Mouse (Mus musculus) testis, adult 2 months (tissue): ENCODE data around the gene Scn5a. TPM values are rescaled to one million over a fixed set of nuclear protein-coding genes. Genes with fewer than 3 reads are reported as not detected.

Experiments used
- H3K27ac ChIP-seq: fragments of 200-500 bp; 2 replicates; pipeline ENCODE4 v1.5.1; 2012; ENCODE audit warnings: low read depth, low read length; ENCODE audit not compliant: control insufficient read depth, insufficient read depth
- H3K27me3 ChIP-seq: fragments of 200-500 bp; 2 replicates; pipeline ENCODE4 v1.6.1; 2012; ENCODE audit warnings: mild to moderate bottlenecking, low read length, moderate library complexity; ENCODE audit not compliant: control insufficient read depth, insufficient read depth
- H3K36me3 ChIP-seq: fragments of 200-500 bp; 2 replicates; pipeline ENCODE4 v1.6.1; 2012; ENCODE audit warnings: mild to moderate bottlenecking, low read length; ENCODE audit not compliant: control insufficient read depth, insufficient read depth
- H3K4me1 ChIP-seq: fragments of 200-500 bp; 2 replicates; pipeline ENCODE4 v1.6.1; 2012; ENCODE audit warnings: low read length; ENCODE audit not compliant: control insufficient read depth, insufficient read depth
- H3K4me3 ChIP-seq: fragments of 200-500 bp; 2 replicates; pipeline ENCODE4 v1.5.1; 2012; ENCODE audit warnings: low read depth, mild to moderate bottlenecking, low read length, moderate library complexity, mixed read lengths; ENCODE audit not compliant: control insufficient read depth
- CTCF ChIP-seq: fragments of 200-500 bp; IDR thresholded peaks from 2 replicates; pipeline ENCODE4 v1.5.1; 2012; ENCODE audit warnings: low read depth, mild to moderate bottlenecking, inconsistent platforms, low read length, moderate library complexity; ENCODE audit not compliant: control insufficient read depth, insufficient read depth, insufficient replicate concordance
- POLR2A ChIP-seq: fragments of 200-500 bp; IDR thresholded peaks from 2 replicates; pipeline ENCODE4 v1.6.1; 2012; ENCODE audit warnings: low read depth, mild to moderate bottlenecking, inconsistent platforms, low read length, moderate library complexity; ENCODE audit not compliant: control insufficient read depth
- polyA plus RNA-seq: library from polyadenylated mRNA; depleted of rRNA; stranded (reverse); fragments of >200 nt; gene quantifications from 2 replicates; pipeline ENCODE4 v1.2.3, GENCODE M21; 2012

The Scn5a gene
- polyA plus RNA-seq, 1 experiment, result 0.79 TPM

- Histone ChIP-seq H3K27ac (no peak overlapping the region), H3K4me1 (no peaks in the 10 kb centered on the region; the same call in 1 of the 2 replicates), H3K36me3 (no peaks in the 10 kb centered on the region), H3K4me3 (no peak overlapping the region), H3K27me3 (no peaks in the 10 kb centered on the region)
- TF ChIP-seq POLR2A, result no peak
- TF ChIP-seq CTCF, result no peak
Observed at GRCm38 (mm10) chr9:119474717-119475611, 103.9 kb downstream of the Scn5a start.

- no peak for TF ChIP-seq CTCF
- TF ChIP-seq POLR2A, result no peak
- Histone ChIP-seq H3K4me3 (no peak overlapping the region), H3K27ac (no peak overlapping the region), H3K36me3 (no peaks in the 10 kb centered on the region), H3K4me1 (no peaks in the 10 kb centered on the region; the same call in 1 of the 2 replicates), H3K27me3 (no peaks in the 10 kb centered on the region)
Observed at GRCm38 (mm10) chr9:119473608-119474164, 105.1 kb downstream of the Scn5a start.

- H3K27ac ChIP-seq, result no peak overlapping the region
- H3K4me3 ChIP-seq, result no peak overlapping the region
- no peaks in the 10 kb centered on the region for H3K36me3 ChIP-seq
- no peaks in the 10 kb centered on the region for H3K27me3 ChIP-seq
- H3K4me1 ChIP-seq, result no peaks in the 10 kb centered on the region; the same call in 1 of the 2 replicates
- TF ChIP-seq CTCF (no peak), POLR2A (no peak)
Observed at GRCm38 (mm10) chr9:119473011-119473410, 105.8 kb downstream of the Scn5a start.

GRCm38 (mm10) chr9:119472412-119472918 is 106.4 kb downstream of the Scn5a start:
- TF ChIP-seq POLR2A (no peak), CTCF (no peak)
- H3K4me3 ChIP-seq, result no peak overlapping the region
- no peaks in the 10 kb centered on the region for H3K36me3 ChIP-seq
- no peaks in the 10 kb centered on the region; the same call in 1 of the 2 replicates for H3K4me1 ChIP-seq
- no peak overlapping the region for H3K27ac ChIP-seq
- no peaks in the 10 kb centered on the region for H3K27me3 ChIP-seq

- no peaks in the 10 kb centered on the region for H3K4me1 ChIP-seq
- no peak overlapping the region for H3K4me3 ChIP-seq
- TF ChIP-seq POLR2A (no peak), CTCF (no peak)
- H3K27me3 ChIP-seq, result no peaks in the 10 kb centered on the region
- no peak overlapping the region for H3K27ac ChIP-seq
- H3K36me3 ChIP-seq, result no peaks in the 10 kb centered on the region; the same call in 1 of the 2 replicates
Observed at GRCm38 (mm10) chr9:119469691-119470353, 109.0 kb downstream of the Scn5a start.

GRCm38 (mm10) chr9:119465595-119465994 is 113.2 kb downstream of the Scn5a start:
- H3K36me3 ChIP-seq, result no peaks in the 10 kb centered on the region; the same call in 1 of the 2 replicates
- TF ChIP-seq POLR2A (no peak), CTCF (peak; percentile 51; the same call in 1 of the 2 replicates)
- no peaks in the 10 kb centered on the region for H3K27me3 ChIP-seq
- no peak overlapping the region for H3K27ac ChIP-seq
- H3K4me1 ChIP-seq, result no peaks in the 10 kb centered on the region
- H3K4me3 ChIP-seq, result no peak overlapping the region

GRCm38 (mm10) chr9:119465056-119465455 is 113.8 kb downstream of the Scn5a start:
- Histone ChIP-seq H3K27ac (no peak overlapping the region), H3K36me3 (no peaks in the 10 kb centered on the region; the same call in 1 of the 2 replicates), H3K4me1 (no peaks in the 10 kb centered on the region), H3K27me3 (no peaks in the 10 kb centered on the region), H3K4me3 (no peak overlapping the region)
- no peak for TF ChIP-seq CTCF
- no peak for TF ChIP-seq POLR2A

GRCm38 (mm10) chr9:119460410-119460809 is 118.4 kb downstream of the Scn5a start:
- TF ChIP-seq POLR2A, result no peak
- peak; percentile 91; the same call in 1 of the 2 replicates for TF ChIP-seq CTCF
- no peak overlapping the region for H3K27ac ChIP-seq
- H3K4me1 ChIP-seq, result peaks cover 10% of the 10 kb centered on the region
- no peaks in the 10 kb centered on the region for H3K36me3 ChIP-seq
- H3K27me3 ChIP-seq, result no peaks in the 10 kb centered on the region
- H3K4me3 ChIP-seq, result no peak overlapping the region
